Mouse (Mus musculus) G1E (cell line): ENCODE results near the gene Gm42906.

Experiments used
- CTCF ChIP-seq: IDR thresholded peaks from 2 replicates; pipeline ENCODE4 v1.5.1; 2012; ENCODE audit warnings: low read depth, low read length, inconsistent platforms, mixed read lengths
- GATA1 ChIP-seq: IDR thresholded peaks from 2 replicates; pipeline ENCODE4 v1.6.1; 2012; ENCODE audit warnings: borderline replicate concordance, low read length, inconsistent platforms, mixed read lengths
- GATA2 ChIP-seq: IDR thresholded peaks from 2 replicates; pipeline ENCODE4 v1.6.1; 2012; ENCODE audit warnings: low read depth, low read length, inconsistent platforms, borderline replicate concordance
- POLR2AphosphoS5 ChIP-seq: IDR thresholded peaks from 2 replicates; pipeline ENCODE4 v1.6.1; 2012; ENCODE audit warnings: low read depth, low read length, inconsistent platforms; ENCODE audit not compliant: insufficient replicate concordance
- TAL1 ChIP-seq: conservative IDR thresholded peaks from 2 replicates; pipeline ENCODE4 v1.6.1; 2012; ENCODE audit warnings: low read depth, low read length, inconsistent platforms, mixed read lengths

- TF ChIP-seq CTCF (no peak), GATA2 (no peak), GATA1 (no peak), POLR2AphosphoS5 (no peak), TAL1 (no peak)
Measured at GRCm38 (mm10) chr5:151042911-151043310, 385.1 kb downstream of the Gm42906 start.
